Mouse (Mus musculus) bone marrow macrophage, adult 2 months (primary cell): Measurements from ENCODE around the gene Ptprd. TPM values are rescaled to one million over a fixed set of nuclear protein-coding genes. Genes with fewer than 3 reads are reported as not detected.

ENCODE experiments used
- H3K27ac ChIP-seq: 2 replicates; pipeline ENCODE4 v1.5.1; 2012; ENCODE audit warnings: low read depth, low read length; ENCODE audit not compliant: insufficient read depth
- H3K4me1 ChIP-seq: 2 replicates; pipeline ENCODE4 v1.6.1; 2012; ENCODE audit warnings: low read length; ENCODE audit not compliant: control insufficient read depth, insufficient read depth
- H3K4me3 ChIP-seq: 2 replicates; pipeline ENCODE4 v1.5.1; 2012; ENCODE audit warnings: mild to moderate bottlenecking, low read length, moderate library complexity; ENCODE audit not compliant: insufficient read depth
- CTCF ChIP-seq: IDR thresholded peaks from 2 replicates; pipeline ENCODE4 v1.5.1; 2012; ENCODE audit warnings: low read depth, mild to moderate bottlenecking, low read length, moderate library complexity
- POLR2A ChIP-seq: IDR thresholded peaks from 2 replicates; pipeline ENCODE4 v1.6.1; 2012; ENCODE audit warnings: mild to moderate bottlenecking, low read depth, low read length, borderline replicate concordance
- polyA plus RNA-seq: library from polyadenylated mRNA; stranded (reverse); fragments of >200 nt; gene quantifications from 2 replicates; pipeline ENCODE4 v1.2.4, GENCODE M21; 2012; ENCODE audit not compliant: missing spikeins, insufficient read depth, insufficient read length

The Ptprd gene
- polyA plus RNA-seq, 1 experiment: 1.4 TPM

GRCm38 (mm10) chr4:76365871-76366270, 1845.9 kb downstream of the Ptprd start:
- no peak overlapping the region for H3K27ac ChIP-seq
- TF ChIP-seq CTCF (no peak), POLR2A (no peak)
- no peak overlapping the region for H3K4me3 ChIP-seq
- H3K4me1 ChIP-seq: no peaks in the 10 kb centered on the region

GRCm38 (mm10) chr4:76361546-76361945, 1850.2 kb downstream of the Ptprd start:
- Histone ChIP-seq H3K27ac (no peak overlapping the region), H3K4me1 (no peaks in the 10 kb centered on the region), H3K4me3 (no peak overlapping the region)
- TF ChIP-seq CTCF: no peak
- no peak for TF ChIP-seq POLR2A

GRCm38 (mm10) chr4:76354167-76354566, 1857.6 kb downstream of the Ptprd start:
- Histone ChIP-seq H3K4me1 (no peaks in the 10 kb centered on the region), H3K4me3 (no peak overlapping the region), H3K27ac (no peak overlapping the region)
- TF ChIP-seq CTCF: no peak

- no peak for TF ChIP-seq POLR2A
- Histone ChIP-seq H3K4me1 (no peaks in the 10 kb centered on the region), H3K4me3 (no peak overlapping the region), H3K27ac (no peak overlapping the region)
These were observed 1859.3 kb downstream of the Ptprd start for GRCm38 (mm10) chr4:76352468-76352867.

GRCm38 (mm10) chr4:76351201-76351979, 1860.4 kb downstream of the Ptprd start:
- H3K27ac ChIP-seq: no peak overlapping the region
- no peaks in the 10 kb centered on the region for H3K4me1 ChIP-seq
- TF ChIP-seq CTCF (no peak), POLR2A (no peak)
- no peak overlapping the region for H3K4me3 ChIP-seq

- Histone ChIP-seq H3K27ac (no peak overlapping the region), H3K4me3 (no peak overlapping the region), H3K4me1 (no peaks in the 10 kb centered on the region)
- no peak for TF ChIP-seq CTCF
- no peak for TF ChIP-seq POLR2A
These were observed 1861.4 kb downstream of the Ptprd start for GRCm38 (mm10) chr4:76350241-76350962.

GRCm38 (mm10) chr4:76344059-76344458, 1867.7 kb downstream of the Ptprd start:
- no peak for TF ChIP-seq CTCF
- TF ChIP-seq POLR2A: no peak
- no peak overlapping the region for H3K27ac ChIP-seq
- H3K4me3 ChIP-seq: no peak overlapping the region
- H3K4me1 ChIP-seq: no peaks in the 10 kb centered on the region

DNA sequence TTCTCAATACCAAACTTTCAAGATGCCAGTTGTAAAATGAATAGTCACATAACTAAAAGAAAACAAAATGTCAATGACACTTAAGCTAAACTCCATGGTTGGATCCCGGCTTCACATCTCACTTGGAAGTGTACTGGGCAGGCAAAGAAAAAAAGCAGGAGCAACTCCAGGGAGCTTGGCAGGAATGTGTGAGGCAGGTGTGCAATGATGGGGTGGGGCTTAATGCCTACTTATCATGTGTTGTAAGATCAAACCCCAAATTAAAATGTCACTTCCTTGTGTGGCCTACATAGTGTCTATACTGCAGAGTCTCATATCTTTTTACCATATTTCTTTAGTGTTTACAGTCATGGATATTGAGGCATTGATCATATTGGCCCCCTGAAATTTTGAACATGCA, 1873.8 kb downstream of the Ptprd start:
- Histone ChIP-seq H3K4me3 (no peak overlapping the region), H3K4me1 (no peaks in the 10 kb centered on the region), H3K27ac (no peak overlapping the region)
- TF ChIP-seq CTCF (no peak), POLR2A (no peak)

- Histone ChIP-seq H3K4me1 (no peaks in the 10 kb centered on the region), H3K27ac (no peak overlapping the region), H3K4me3 (no peak overlapping the region)
- TF ChIP-seq POLR2A: no peak
- no peak for TF ChIP-seq CTCF
These were observed 1884.4 kb downstream of the Ptprd start for GRCm38 (mm10) chr4:76327346-76327745.

DNA sequence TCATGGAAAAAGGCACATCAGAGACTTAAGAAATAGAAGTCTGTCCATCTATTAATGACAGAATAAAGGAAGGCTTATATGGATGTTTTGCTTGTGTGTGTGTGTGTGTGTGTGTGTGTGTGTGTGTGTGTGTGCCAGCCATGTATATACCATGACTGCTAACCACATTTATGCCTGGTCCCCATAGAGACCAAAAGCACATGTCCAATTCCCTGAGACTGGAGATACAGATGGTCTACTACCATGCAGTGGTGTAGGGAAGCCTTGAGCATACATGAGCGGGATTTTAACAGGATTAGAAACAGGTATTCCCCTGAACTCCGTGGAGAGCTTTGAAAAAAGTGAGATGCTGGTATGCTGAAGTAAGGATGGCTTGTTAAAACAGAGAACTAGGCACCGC, 1886.1 kb downstream of the Ptprd start:
- no peak overlapping the region for H3K4me3 ChIP-seq
- no peaks in the 10 kb centered on the region for H3K4me1 ChIP-seq
- TF ChIP-seq POLR2A (no peak), CTCF (no peak)
- H3K27ac ChIP-seq: no peak overlapping the region
